In the genomic region with DNA sequence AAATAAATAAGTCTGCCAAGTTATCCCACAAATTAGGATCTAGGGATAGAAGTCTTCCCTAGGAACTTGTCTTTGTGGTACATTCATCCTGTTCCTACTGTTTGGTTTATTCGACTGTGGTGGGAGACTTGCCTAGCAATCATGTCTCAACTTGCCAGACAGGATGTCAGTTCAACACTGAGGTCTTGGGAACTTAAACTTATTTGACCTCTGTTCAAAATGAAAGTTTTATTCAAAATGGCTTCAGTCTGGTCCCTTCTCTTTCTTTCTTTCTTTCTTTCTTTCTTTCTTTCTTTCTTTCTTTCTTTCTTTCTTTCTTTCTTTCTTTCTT, we compare ENCODE assay signal across 8 mouse cellular contexts. TPM values are rescaled to one million over a fixed set of nuclear protein-coding genes. Genes with fewer than 3 reads are reported as not detected.
A peak's percentile ranks its signal among the peaks of the same experiment; 100 is the strongest.
DNase-seq lines count a peak whose midpoint lies in the region; ATAC-seq lines count a peak whose summit lies in the region.

No protein-coding gene starts in this region.

- H3K9ac ChIP-seq in lung, embryonic 16.5 days (ENCODE audit: low read length) = no peak overlapping the region; the same call in 1 of the 2 replicates
- H3K9ac ChIP-seq in liver, embryonic 11.5 days (ENCODE audit: low read depth, low read length) = peak overlapping the region; percentile 68; the same call in 1 of the 2 replicates
- H3K9ac ChIP-seq in stomach, embryonic 15.5 days = no peak overlapping the region

- H3K27me3 ChIP-seq in lung, embryonic 16.5 days (ENCODE audit: control insufficient read depth, insufficient read depth, low read depth, low read length) = no peaks in the 10 kb centered on the region
- no peaks in the 10 kb centered on the region for H3K27me3 ChIP-seq in liver, embryonic 11.5 days (replicated peaks; ENCODE audit: control insufficient read depth, insufficient read depth, low read length)
- no peaks in the 10 kb centered on the region for H3K27me3 ChIP-seq in stomach, embryonic 15.5 days (replicated peaks)

- no peak for DNase-seq in lung, postnatal 4 days
- peak; percentile 58 for DNase-seq in fibroblast of lung, adult 2 months (ENCODE audit: low read depth)
- DNase-seq in liver, embryonic 11.5 days (ENCODE audit: low spot score) = no peak
- DNase-seq in right cerebral cortex, postnatal 25 days = no peak
- DNase-seq in embryo, embryonic 10 days (ENCODE audit: low spot score) = no peak
- no peak for DNase-seq in adrenal gland, postnatal 10 days

- 5% methylated on average over 1 of the region's 1 CpGs for WGBS in lung, embryonic 16.5 days
- 8% methylated on average over 1 of the region's 1 CpGs for WGBS in liver, embryonic 11.5 days
- WGBS in stomach, embryonic 15.5 days = 11% methylated on average over 1 of the region's 1 CpGs

- H3K27ac ChIP-seq in lung, embryonic 16.5 days (ENCODE audit: low read length) = peak overlapping the region; percentile 84
- H3K27ac ChIP-seq in liver, embryonic 11.5 days (ENCODE audit: low read depth, low read length) = peak overlapping the region; percentile 58; the same call in 1 of the 2 replicates
- peak overlapping the region; percentile 84 for H3K27ac ChIP-seq in stomach, embryonic 15.5 days

- H3K4me3 ChIP-seq in lung, embryonic 16.5 days (ENCODE audit: low read length) = peak overlapping the region; percentile 61
- H3K4me3 ChIP-seq in liver, embryonic 11.5 days (ENCODE audit: low read depth, low read length) = peak overlapping the region; percentile 59
- H3K4me3 ChIP-seq in stomach, embryonic 15.5 days (replicated peaks) = peak overlapping the region; percentile 47

- H3K4me2 ChIP-seq in lung, embryonic 16.5 days (ENCODE audit: low read depth, low read length) = peak overlapping the region; percentile 56
- peak overlapping the region; percentile 81 for H3K4me2 ChIP-seq in liver, embryonic 11.5 days
- H3K4me2 ChIP-seq in stomach, embryonic 15.5 days = peak overlapping the region; percentile 70

- no peaks in the 10 kb centered on the region for H3K9me3 ChIP-seq in lung, embryonic 16.5 days (ENCODE audit: control insufficient read depth, low read length)
- H3K9me3 ChIP-seq in liver, embryonic 11.5 days (ENCODE audit: control insufficient read depth, low read length) = no peaks in the 10 kb centered on the region
- no peaks in the 10 kb centered on the region for H3K9me3 ChIP-seq in stomach, embryonic 15.5 days

- no peaks in the 10 kb centered on the region for H3K4me1 ChIP-seq in lung, embryonic 16.5 days (replicated peaks; ENCODE audit: control insufficient read depth, insufficient read depth, low read length)
- H3K4me1 ChIP-seq in liver, embryonic 11.5 days (replicated peaks; ENCODE audit: control insufficient read depth, insufficient read depth, low read length) = no peaks in the 10 kb centered on the region
- H3K4me1 ChIP-seq in stomach, embryonic 15.5 days = no peaks in the 10 kb centered on the region

- ATAC-seq in lung, embryonic 16.5 days (ENCODE audit: low read depth) = peak; percentile 20; the same call in 1 of the 2 replicates
- ATAC-seq in liver, embryonic 11.5 days (replicated peaks; ENCODE audit: low FRiP score) = no peak
- ATAC-seq in stomach, embryonic 15.5 days (ENCODE audit: insufficient read depth, low FRiP score, low read depth) = no peak

- H3K36me3 ChIP-seq in lung, embryonic 16.5 days (ENCODE audit: control insufficient read depth, insufficient read depth, low read length) = no peaks in the 10 kb centered on the region
- no peaks in the 10 kb centered on the region for H3K36me3 ChIP-seq in liver, embryonic 11.5 days (ENCODE audit: control insufficient read depth, insufficient read depth, low read length)
- H3K36me3 ChIP-seq in stomach, embryonic 15.5 days = no peaks in the 10 kb centered on the region

RNA-seq across cellular contexts. Expression of gene Apobec1, which starts 0.7 kb away (rescaled TPM):
- polyA plus RNA-seq in lung, embryonic 16.5 days (2015; fragmentation: Nextera tagmentation; extraction: Ambion mirVana) = 5.2 and 7.0 TPM in 2 replicates
- 3.7 and 5.6 TPM in 2 replicates for polyA plus RNA-seq in liver, embryonic 11.5 days (2014; fragmentation: Nextera tagmentation; extraction: Ambion mirVana)
- polyA plus RNA-seq in stomach, embryonic 15.5 days (2015; fragmentation: Nextera tagmentation; extraction: Ambion mirVana) = 4.5 and 5.0 TPM in 2 replicates
- 10 to 100 TPM; 10.5 to 11.2 TPM for total RNA-seq in adrenal gland, postnatal 10 days (2021)

RNA-seq across cellular contexts. Expression of gene Gdf3, which starts 6.9 kb away (rescaled TPM):
- 0.06 TPM in 1 of 2 replicates, not detected in the other for polyA plus RNA-seq in lung, embryonic 16.5 days (2015; fragmentation: Nextera tagmentation; extraction: Ambion mirVana)
- 13.9 and 14.6 TPM in 2 replicates for polyA plus RNA-seq in liver, embryonic 11.5 days (2014; fragmentation: Nextera tagmentation; extraction: Ambion mirVana)
- polyA plus RNA-seq in stomach, embryonic 15.5 days (2015; fragmentation: Nextera tagmentation; extraction: Ambion mirVana) = 0.22 and 0.27 TPM in 2 replicates
- total RNA-seq in adrenal gland, postnatal 10 days (2021) = not detected

RNA-seq across cellular contexts. Expression of gene Dppa3, which starts 23.3 kb away (rescaled TPM):
- polyA plus RNA-seq in lung, embryonic 16.5 days (2015; fragmentation: Nextera tagmentation; extraction: Ambion mirVana) = 0.39 TPM in 1 of 2 replicates, not detected in the other
- not detected in 2 replicates for polyA plus RNA-seq in liver, embryonic 11.5 days (2014; fragmentation: Nextera tagmentation; extraction: Ambion mirVana)
- not detected in 2 replicates for polyA plus RNA-seq in stomach, embryonic 15.5 days (2015; fragmentation: Nextera tagmentation; extraction: Ambion mirVana)
- total RNA-seq in adrenal gland, postnatal 10 days (2021) = not detected

RNA-seq across cellular contexts. Expression of gene Aicda, which starts 49.4 kb away (rescaled TPM):
- polyA plus RNA-seq in lung, embryonic 16.5 days (2015; fragmentation: Nextera tagmentation; extraction: Ambion mirVana) = not detected in 2 replicates
- polyA plus RNA-seq in liver, embryonic 11.5 days (2014; fragmentation: Nextera tagmentation; extraction: Ambion mirVana) = 0.18 TPM in 1 of 2 replicates, not detected in the other
- polyA plus RNA-seq in stomach, embryonic 15.5 days (2015; fragmentation: Nextera tagmentation; extraction: Ambion mirVana) = 0.13 TPM in 1 of 2 replicates, not detected in the other
- not detected for total RNA-seq in adrenal gland, postnatal 10 days (2021)

Comparison
In these comparisons a context has a peak if more than half of its experiments do, and no peak if none do; other contexts are left out.
1. RNA of gene Gdf3, which starts 6.9 kb away (polyA plus RNA-seq): 13.9 to 14.6 TPM in liver, embryonic 11.5 days; 0.22 to 0.27 TPM in stomach, embryonic 15.5 days and 0.06 TPM in lung, embryonic 16.5 days; every median in the first group is over 10 times any median in the second.
2. Peak in every context shown above with its lines, with median percentiles within 50 percentile points of each other: H3K27ac ChIP-seq, H3K4me2 ChIP-seq and H3K4me3 ChIP-seq.